Mouse (Mus musculus): Measurements from ENCODE around the gene Acsm2. TPM values are rescaled to one million over a fixed set of nuclear protein-coding genes. Genes with fewer than 3 reads are reported as not detected.

The Acsm2 gene
- not detected for total RNA-seq (2021)
- long read RNA-seq = 0 reads

DNA sequence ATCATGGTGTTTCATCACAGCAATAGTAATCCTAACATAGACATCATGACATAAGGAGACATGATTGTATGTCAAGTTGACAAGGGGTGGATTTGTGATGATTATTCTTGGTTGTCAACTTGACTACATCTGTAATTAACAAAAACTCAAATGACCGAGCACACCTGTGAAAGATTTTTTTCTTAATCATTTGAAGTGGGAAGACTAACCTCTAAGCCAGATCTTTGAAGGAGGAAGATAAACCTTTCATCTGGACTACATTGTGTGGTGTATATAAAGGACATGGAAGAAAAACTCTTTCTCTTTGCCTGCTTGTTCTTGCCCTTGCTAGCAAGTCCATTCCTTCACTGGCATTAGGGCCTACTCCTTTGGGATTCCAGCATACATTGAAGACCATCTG, at the start of gene Acsm2:
Acsm2 (plus strand) TSS at position 301 of the 400 bp plus-strand sequence.
- no peak for DNase-seq (ENCODE audit: low spot score in 2 of 2)

GRCm38 (mm10) chr7:119511143-119511542, 43.0 kb upstream of the Acsm2 start:
- DNase-seq (ENCODE audit: low spot score in 2 of 2) = no peak

GRCm38 (mm10) chr7:119513056-119513455, 41.1 kb upstream of the Acsm2 start:
- peak; percentile 59 to 63 for DNase-seq (ENCODE audit: low spot score in 2 of 2)

DNA sequence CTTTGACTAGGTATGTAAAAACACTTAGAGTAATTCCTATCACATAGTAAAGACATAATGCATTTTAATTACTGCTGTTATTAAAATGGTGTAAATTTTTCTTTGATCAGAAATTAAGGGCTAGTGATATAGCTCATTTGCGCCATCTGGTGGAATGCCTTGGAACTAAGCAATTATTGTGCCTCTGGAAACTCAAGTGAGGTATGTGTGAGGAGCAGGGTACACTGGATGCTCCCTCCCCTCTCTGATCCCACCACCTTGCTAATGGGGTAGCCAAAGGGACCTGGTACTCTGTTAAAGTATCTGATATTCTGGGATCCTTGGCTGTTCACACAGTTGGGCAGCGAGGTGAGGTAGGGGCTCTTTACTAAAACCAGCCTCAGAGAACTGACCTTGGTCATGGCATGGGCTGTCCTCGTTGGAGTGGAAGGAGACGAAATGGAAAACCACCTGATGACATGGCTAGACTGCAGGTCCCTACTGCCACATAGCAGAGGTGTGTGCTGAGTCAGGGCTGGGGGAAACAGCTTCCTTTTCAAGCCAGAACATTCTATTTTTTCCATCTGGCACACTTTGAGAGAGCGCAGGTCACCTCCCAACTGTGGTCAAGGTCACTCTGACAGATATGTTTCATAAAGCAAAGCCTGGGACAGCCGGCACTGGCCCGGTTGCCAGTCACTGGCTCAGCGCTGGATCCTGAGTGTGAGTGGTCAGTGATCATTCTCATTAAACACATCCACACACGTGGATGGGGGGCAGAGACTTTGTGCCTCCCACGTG, 38.5 kb upstream of the Acsm2 start:
- DNase-seq (ENCODE audit: low spot score in 2 of 2) = peak; percentile 73 to 74

- no peak for DNase-seq (ENCODE audit: low spot score in 2 of 2)
Measured at GRCm38 (mm10) chr7:119516272-119516558, 37.9 kb upstream of the Acsm2 start.

- no peak for DNase-seq (ENCODE audit: low spot score in 2 of 2)
Measured at GRCm38 (mm10) chr7:119519163-119519562, 35.0 kb upstream of the Acsm2 start, which contains the start of gene Acsm5. Gene Acsm5 (plus strand): TSS chr7:119519463.

DNA sequence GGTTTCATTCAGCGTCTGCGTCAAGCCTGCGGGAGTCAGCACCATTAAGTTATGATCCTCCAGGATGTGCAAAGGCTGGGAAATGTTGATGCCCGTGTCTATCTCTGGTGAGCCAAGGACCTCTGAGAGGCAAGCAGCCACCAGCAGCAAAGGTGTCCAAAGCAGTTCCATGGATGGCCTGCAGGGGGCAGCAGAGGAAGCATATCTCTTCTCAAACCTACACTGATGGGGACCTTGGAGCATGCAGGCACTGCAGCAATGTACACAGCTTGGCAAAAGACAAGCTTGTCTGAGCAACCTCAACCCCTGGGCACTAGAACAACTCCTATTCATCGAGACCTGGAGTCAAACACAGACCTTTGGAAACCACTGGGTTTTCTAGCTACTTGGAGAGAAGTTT, 34.5 kb upstream of the Acsm2 start:
- DNase-seq (ENCODE audit: low spot score in 2 of 2) = peak; percentile 81 to 82

DNA sequence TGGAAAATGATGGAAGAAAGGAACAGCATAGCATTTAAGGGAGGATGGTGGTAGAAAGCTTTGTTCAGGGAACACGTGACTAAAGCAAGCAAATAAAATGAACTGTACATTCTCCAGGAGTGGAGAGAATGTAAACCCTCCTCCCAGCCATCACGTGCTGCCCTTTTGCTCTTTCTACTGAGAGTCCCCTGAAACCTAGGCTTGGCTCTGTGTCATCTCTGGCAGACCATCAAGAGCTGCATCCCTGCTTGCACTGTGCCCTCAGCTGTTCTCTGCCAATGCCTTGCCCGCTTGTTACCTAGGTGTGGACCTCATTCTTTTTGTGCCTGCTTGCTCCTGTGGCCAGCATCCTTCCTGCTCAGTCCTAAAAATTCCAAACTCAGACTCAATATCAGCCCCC, 32.3 kb upstream of the Acsm2 start:
- DNase-seq (ENCODE audit: low spot score in 2 of 2) = no peak

DNA sequence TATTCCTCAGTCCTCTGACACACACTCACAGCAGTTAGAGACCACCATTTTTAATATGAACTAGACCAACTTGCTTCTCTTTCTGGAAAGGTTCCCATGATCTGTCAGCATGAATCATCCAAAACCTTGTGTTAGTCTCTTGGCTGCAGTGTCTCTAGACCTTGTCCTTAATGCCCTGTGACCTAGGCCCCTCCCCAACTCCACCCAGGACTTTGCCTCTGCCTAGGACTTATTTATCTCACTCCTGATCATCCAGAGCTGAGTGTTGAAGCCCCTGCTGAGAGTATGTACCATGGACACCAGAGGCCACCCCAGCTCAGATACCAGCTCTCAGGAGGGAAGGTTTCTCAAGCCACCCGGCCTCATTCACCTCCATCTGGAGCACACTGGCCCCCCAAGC, 31.8 kb upstream of the Acsm2 start:
- DNase-seq (ENCODE audit: low spot score in 2 of 2) = no peak

DNA sequence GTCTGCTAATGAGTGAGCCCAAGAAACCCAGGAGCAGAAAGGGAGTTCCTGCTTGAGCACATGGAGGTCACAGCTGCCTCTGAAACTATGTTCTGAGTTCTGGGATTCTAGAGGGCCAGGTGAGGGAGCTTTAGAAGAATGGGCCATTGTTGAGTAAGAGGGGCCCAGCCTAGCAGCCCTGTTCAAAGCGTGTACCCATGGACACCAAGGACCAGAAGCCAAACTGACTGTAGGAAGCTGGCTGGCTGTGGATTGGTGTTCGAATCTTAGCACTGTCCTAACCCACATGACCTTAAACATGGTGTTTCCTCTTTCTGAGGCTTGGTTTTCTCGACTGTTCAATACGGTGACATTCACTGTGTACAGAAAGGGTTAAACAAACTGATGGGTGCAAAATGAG, 30.8 kb upstream of the Acsm2 start, which contains the start of gene Pdilt:
Pdilt (minus strand) TSS at position 101 of the 400 bp plus-strand sequence.
- no peak for DNase-seq (ENCODE audit: low spot score in 2 of 2)

DNA sequence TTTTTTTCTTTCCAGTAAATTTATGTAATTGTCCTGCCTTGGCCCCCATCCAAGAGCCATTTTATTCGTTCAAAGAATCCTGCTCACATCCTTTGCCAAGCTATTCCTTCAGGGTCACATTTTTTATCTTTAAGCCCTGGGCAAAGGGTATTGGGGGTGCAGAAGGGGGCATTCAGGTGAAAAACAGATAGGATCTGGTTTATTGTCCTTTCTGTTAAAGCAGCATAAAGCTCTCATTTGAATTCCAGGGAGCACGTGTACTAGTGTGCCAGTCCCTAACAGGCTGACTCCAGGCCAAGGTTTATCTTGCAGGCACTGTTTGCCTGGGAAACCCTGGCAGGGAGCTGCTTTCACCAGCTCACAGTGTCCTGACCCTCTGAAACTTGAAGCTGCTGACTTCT, 28.3 kb upstream of the Acsm2 start:
- peak; percentile 21 to 23 for DNase-seq (ENCODE audit: low spot score in 2 of 2)

DNA sequence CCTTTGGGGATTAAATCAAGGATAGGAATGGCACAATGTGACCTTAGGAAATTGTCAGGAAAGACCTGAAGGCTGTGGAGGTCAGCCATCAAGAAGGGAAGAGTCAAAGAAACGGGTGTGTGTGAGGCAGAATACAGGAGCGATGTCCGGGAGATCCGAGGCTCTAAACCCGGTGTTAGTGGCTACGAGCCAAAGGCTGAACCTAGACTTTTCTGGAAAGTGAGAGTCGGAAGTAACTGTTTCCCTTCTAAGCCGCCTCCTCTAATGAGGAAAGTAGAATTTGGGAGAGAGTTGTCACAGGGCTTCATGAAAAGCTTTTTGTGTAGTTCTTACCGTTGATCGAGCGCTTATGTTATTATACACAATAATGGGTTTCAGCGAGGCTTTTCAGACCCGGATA, 27.7 kb upstream of the Acsm2 start:
- DNase-seq (ENCODE audit: low spot score in 2 of 2) = no peak

DNA sequence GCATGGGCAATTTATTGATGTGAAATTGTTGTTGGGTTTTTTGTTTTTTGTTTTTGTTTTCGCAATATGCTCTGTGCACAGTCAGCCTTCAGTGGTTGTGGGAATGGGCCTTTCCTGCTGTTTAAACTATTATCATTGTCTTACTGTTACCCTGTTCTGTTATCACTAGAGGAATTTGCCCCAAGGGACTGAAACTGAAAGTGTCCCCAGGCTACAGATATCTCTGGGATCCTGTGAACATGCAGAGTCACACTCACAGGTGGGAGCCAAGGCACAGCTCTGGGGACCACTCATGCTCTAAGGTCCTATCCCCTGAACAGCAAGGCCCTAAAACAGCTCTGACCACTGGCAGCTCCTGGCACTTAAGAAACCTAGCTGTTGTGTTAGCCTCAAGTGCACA, 27.0 kb upstream of the Acsm2 start:
- DNase-seq (ENCODE audit: low spot score in 2 of 2) = no peak

DNA sequence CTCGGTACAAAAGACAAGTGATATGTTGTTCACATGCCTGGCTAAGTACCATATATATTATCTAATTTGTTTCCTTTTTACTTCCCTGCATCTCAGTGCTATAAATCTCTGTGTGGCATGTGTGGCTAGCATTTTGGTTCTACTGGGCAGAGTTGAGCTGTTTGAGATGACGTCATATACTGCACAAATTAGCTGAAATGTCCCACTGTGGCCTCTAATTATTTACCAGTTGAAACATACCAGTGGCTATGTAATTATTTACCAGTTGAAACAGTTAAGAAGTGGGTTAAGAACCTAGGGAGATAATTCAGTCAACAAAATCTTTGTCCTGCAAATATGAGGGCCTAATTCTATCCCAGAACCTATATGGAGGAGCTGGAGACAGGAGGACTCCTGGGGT, 26.6 kb upstream of the Acsm2 start:
- no peak for DNase-seq (ENCODE audit: low spot score in 2 of 2)

DNA sequence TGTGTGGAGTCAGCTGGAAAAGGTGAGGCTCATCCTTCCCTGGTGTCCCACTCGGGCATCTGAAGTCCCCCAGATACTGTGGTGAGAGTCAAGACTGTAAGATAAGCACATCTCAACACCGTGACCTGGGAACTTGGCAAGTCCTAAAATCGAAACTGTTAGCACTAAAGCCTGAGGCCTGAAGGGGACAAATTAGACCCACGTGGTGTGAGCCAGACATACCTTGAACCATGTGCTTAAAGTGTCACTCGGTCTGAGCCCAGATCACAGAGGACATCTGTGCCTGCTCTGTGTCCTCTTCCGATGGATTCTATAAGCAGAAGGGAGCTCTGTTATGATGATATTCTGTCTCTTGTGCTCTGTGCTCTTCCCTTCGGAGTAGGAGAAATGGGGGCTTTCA, 25.5 kb upstream of the Acsm2 start:
- DNase-seq (ENCODE audit: low spot score in 2 of 2) = no peak

GRCm38 (mm10) chr7:119532924-119533323, 21.2 kb upstream of the Acsm2 start:
- no peak for DNase-seq (ENCODE audit: low spot score in 2 of 2)

DNA sequence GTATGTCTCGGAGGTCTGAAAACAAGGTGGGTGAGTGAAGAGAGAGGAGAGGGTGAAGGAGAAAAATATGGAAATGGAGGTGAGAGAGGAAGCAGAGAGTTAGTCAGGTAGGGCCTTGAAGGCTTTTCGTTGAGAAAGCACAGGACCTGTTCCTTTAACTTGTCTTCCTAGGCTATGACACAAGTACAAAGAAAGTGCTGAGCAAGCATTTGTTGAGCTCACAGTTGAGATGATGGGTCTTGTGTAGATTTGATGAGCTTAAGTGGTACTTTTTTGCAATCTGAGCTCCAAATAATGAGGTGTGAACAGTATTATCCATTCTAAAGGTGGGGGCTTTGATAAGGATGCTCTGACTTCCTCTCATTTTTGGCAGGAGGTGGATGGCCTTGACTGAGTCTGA, 19.8 kb upstream of the Acsm2 start:
- DNase-seq (ENCODE audit: low spot score in 2 of 2) = no peak

GRCm38 (mm10) chr7:119542445-119542844, 11.7 kb upstream of the Acsm2 start:
- DNase-seq (ENCODE audit: low spot score in 2 of 2) = no peak

DNA sequence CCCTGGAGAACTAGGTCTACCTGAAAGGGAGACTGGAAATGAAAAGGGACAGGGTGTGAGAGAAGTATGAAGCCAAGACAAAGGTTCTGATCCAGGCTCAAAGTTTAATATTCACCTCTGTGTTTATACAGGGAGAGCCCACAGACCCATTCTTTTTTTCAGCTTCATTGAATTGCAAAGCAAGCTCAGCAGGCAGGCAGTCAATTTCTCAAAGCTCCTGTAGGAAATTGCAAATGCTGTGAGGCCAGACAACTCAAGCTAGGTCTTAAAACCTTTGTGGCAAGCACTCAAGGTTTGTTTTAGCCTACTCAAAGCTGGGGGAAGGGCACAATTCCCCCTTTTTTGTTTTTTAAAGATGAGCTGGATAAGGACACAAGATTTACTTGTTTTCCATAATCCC, 8.6 kb upstream of the Acsm2 start:
- DNase-seq (ENCODE audit: low spot score in 2 of 2) = no peak

- DNase-seq (ENCODE audit: low spot score in 2 of 2) = no peak
Measured at GRCm38 (mm10) chr7:119550471-119551222, 3.5 kb upstream of the Acsm2 start.

DNA sequence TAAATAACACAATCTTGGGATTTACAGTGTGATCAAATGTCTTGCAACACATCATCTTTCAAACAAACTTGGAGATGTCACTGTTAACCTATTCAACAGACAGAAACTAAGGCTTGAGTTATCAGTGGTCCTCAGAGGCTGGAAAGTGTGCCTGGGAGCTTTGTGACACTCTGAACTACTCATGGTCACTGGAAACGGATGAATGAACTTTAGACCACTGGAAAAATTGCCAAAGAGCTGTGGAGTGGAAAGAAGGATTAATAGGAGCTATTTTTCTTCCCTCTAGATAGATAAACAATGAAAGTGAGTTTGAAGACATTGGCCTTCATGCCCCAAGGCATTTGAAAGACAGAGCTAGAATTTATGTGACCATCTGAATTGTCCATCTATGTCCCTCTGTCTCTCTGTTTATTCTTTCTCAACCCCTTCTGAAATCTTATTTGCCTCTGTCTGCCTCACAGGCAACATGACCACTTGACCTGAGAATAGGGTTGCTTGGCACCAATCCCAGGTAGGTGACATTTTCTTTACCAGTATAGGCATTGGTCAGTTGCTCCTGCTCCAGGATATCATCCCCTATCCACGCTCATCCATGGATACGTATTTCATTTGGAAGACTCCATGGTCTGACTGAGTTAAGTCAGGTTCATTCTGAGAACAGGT, 5.8 kb downstream of the Acsm2 start:
- DNase-seq (ENCODE audit: low spot score in 2 of 2) = no peak

GRCm38 (mm10) chr7:119560452-119560835, 6.3 kb downstream of the Acsm2 start:
- no peak for DNase-seq (ENCODE audit: low spot score in 2 of 2)

Measured in layer of hippocampus, postnatal 10 days (tissue).